Mouse (Mus musculus) kidney, postnatal 25 days (tissue): ENCODE measurements around the gene Mustn1.

Experiments used
- DNase-seq, 2 experiments: peaks; one replicate each; pipeline ENCODE4 v3.0.0; 2021; ENCODE audit warnings: mixed read lengths in 2 of 2

Mustn1 gene

DNA sequence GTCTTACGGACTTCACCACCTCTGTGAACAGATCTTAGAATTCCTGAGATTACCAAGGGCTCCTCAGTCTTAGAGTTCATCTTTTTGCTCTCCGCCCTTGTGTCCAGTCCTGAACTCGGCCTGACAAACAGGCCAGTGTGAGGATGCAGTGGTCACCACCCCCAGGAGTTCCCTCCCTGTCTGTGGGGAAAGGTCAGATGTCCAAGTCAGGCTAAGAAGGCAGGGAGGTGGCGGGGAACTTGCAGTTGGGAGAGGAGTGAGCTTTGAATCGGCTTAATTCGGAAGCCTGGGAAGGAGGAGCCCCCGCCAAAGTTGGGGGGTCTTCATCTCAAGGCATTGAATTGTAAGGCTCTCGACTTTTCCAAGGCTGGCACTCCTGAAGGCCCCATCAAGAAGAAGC, 1.3 kb downstream of the Mustn1 start:
- no peak for DNase-seq

GRCm38 (mm10) chr14:30880811-30881717, 2.1 kb downstream of the Mustn1 start:
- DNase-seq, result peak; percentile 57 to 82

GRCm38 (mm10) chr14:30881718-30882108, 2.7 kb downstream of the Mustn1 start:
- DNase-seq, result no peak

GRCm38 (mm10) chr14:30885298-30885697, 6.3 kb downstream of the Mustn1 start:
- DNase-seq, result no peak

- DNase-seq, result no peak
Measured at GRCm38 (mm10) chr14:30886204-30886603, 7.2 kb downstream of the Mustn1 start, which contains the start of gene Itih4. Itih4 (plus strand) TSS chr14:30886476.

DNA sequence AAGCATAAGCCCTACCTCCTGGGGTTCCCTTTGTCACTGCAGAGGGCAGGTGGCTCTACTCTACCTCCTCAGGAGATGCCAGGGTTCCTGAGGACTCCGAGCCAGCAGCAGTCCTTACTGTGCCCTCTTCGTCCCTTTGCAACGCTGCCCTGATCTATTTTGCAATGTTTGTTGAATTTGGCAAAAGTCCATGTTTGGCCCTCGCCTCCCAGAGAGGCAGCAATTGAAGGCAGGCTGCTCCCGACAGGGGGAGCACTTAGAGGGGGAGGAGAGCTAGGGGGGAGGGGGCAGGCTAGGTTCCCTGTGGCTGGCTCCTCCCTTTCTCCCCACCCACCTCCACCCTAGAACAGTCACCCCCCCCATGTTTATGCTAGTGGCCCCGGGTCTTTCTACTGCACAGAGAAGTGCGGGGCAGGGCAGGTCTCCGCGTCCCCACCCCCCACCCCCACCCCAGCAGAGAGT, 9.3 kb downstream of the Mustn1 start:
- peak; percentile 61 to 79 for DNase-seq

- no peak for DNase-seq
Measured at GRCm38 (mm10) chr14:30899972-30900371, 21.0 kb downstream of the Mustn1 start.

GRCm38 (mm10) chr14:30902628-30903027, 23.6 kb downstream of the Mustn1 start:
- DNase-seq, result no peak

- DNase-seq, result no peak
Measured at GRCm38 (mm10) chr14:30903036-30903435, 24.0 kb downstream of the Mustn1 start.

DNA sequence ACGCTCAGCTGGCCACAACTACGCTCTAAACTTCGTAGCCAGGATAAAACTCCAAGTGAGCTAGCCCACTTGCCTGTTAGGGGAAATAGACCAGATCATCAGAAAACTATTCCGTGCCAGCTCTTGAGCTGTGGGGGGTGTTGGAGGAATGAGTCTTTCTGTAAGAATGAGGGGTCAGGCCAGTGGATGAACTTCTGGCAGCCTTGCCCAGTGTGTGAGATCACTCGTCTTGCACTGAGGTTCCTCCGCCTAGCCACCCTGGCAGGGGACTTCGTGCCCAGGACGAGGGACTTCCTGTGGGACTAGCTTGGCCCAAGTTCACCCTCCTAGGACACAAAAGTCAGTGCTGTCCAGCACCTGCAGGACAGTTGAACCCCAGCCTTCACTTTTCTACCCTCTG, 25.3 kb downstream of the Mustn1 start:
- no peak for DNase-seq

DNA sequence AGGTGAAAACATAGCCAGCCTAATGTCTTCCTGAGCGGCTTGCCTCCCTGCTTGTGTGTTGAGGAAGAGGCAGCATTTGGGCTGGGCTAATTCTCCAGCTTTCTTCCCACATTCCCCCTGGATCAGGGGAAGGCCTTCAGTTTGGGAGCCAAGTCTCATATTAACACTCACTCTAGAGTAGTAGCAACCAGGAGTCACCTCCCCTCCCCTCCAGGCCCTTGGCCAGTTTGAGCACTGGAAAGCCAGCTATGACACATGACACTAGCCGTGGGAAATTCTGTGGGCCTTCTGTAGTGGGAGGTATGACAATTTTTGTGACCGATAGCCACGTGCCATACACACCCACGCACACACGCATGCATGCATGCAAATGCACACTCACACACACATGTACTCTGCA, 27.0 kb downstream of the Mustn1 start:
- no peak for DNase-seq

GRCm38 (mm10) chr14:30907814-30908265, 28.8 kb downstream of the Mustn1 start:
- no peak for DNase-seq

DNA sequence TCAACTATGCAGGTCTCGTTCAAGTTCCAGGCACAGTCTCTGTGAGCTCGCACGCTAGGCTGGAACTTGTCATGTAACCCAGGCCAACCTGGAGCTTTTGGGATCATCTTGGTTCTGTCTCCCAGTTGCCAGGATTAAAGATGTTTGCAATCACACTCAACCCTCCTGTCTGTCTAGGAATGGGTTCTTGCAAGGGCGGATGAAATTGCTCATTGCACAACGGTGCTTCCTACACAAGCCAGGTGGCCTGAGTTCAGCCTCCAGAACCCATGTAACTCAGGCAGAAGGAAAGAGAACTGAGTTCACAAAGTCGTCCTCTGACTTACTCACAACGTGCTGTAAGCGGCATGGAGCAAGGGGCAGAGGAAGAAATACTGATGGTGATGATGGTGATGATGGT, 32.1 kb downstream of the Mustn1 start:
- no peak for DNase-seq

DNA sequence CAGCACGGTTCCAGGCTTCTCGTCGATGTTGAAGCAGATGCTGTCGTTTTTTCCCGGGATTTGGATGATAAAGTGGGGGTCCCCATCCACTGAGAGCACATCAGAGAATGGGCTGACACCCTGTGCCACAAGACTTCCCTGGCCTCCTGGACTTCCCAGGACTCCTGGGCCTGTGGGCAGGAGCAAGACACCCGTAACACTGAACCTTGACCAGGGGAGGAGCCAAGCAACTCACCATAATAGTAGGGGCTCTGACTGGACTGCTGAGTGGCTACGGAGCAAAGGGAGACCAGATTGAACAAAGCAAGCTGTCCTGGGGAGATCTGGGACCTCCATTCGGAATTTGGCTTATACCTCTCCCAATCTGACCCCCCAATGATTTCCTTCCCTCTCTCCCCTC, 33.6 kb downstream of the Mustn1 start:
- DNase-seq, result peak; percentile 50 to 78

DNA sequence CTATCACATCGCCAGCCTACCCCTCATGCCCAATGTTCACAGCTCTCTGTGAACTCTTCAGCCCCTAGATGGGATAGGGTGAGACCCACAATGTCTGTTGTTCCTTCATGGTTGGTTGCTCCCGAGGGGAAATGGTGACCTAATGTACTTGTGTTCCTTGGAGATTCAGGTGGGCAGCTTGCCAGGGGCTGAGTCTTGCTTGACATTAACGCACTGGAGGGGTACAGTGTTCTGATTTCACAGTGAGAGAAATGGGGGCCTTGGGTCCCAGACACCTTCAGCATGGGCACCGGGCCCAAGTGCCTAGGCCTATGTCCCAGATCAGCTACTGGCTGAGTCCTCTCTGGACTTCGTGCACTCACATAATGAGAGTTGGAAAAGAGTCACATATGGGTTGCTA, 34.4 kb downstream of the Mustn1 start:
- DNase-seq, result peak; percentile 74 to 78

DNA sequence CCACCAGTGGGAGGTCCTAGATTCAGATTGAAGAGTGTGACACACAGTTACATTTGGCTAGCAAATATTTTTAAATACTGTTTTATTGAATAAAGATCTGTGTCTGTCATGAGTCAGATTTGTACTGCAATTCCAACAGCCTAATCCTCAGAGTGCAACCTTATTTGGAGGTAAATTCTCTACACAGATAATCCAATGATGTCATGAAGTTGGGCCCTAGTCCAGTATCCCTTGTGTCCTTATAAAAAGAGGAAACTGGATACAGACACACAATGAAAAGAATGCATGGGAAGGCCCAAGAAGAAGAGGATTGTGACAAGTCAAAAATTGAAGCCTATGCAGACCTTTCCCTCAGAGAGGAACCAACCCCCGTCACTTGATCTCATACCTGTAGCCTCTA, 37.5 kb downstream of the Mustn1 start:
- DNase-seq, result no peak

GRCm38 (mm10) chr14:30922053-30922670, 43.2 kb downstream of the Mustn1 start:
- no peak for DNase-seq

- DNase-seq, result no peak
Measured at GRCm38 (mm10) chr14:30923375-30924105, 44.5 kb downstream of the Mustn1 start, which contains the start of gene Itih3. Itih3 (minus strand) TSS chr14:30923760.

DNA sequence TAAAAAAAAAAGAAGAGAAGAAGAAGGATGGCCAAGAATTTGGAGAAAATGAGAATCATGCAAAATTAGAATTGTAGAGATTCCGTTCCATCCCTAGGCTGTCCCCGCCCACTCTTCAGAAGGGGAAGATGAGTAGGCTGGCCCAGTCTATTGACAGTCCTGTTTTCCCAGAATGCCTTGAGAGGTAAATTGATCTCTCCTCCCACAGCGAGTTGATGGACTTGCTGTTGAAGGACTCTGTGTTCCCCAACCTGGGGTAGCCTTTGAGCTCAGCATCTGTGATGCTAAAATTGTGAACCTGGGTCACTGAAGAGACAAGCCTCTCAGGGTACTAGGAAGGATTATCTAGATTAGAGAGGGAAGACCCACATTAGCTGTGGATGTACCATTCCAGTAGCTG, 46.5 kb downstream of the Mustn1 start:
- no peak for DNase-seq

DNA sequence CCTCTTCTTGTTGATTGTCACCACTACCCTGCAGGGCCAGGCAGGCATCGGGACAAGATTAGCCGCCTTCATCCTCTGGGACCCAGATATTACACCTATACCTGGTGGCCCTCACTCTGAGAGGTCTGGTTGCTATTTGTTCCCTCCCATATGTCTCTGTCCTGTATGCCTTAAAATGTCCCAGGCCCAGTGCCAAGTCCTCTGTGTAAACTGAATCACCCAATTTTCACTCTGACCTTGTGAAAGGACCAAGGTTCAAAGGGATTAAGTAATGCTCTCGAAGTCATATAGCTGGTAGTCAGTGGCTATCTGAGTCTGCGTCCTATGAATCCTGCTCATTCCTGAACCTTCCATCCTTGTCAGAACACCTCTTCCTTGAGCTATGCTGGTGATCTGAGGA, 51.4 kb downstream of the Mustn1 start:
- peak in 1 of 2 experiments; percentile 11 for DNase-seq
